8 mouse cellular contexts compared by ENCODE assay signal in the genomic region with DNA sequence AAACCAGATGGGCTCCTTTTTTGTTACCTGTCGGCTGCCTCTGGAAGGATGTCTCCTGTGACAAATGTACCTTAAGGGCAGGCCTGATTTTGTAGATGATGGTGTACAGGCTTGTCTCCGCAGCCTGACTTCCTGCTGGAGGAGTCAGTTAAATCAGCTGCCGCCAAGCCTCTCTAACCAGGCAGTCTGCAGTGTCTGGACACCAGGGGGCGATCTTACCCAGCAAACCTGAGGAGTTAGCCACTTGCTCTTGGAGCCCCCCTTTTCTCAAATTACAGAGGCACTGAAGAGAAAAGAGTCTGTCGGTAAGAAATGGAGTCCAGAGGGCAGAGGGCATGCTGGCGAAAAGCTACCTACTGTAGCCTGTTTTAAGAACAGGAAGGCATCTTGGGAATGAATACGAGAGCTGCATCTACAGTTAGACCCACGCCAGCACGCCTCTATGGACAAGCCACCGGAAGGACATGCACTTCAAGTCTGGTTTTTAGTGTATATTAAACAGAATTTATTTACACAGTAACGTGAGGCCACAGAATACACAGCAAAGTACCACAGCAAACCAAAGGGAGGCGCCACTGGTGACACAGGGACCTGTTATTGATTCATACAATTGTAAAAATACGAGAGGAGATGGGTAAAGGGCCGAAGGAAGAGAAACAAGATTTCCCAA. TPM values are rescaled to one million over a fixed set of nuclear protein-coding genes. Genes with fewer than 3 reads are reported as not detected.
DNase-seq lines count a peak whose midpoint lies in the region; ATAC-seq lines count a peak whose summit lies in the region.

No protein-coding gene starts in this region.

- no peaks in the 10 kb centered on the region for H3K36me3 ChIP-seq in hindbrain, embryonic 12.5 days

- ATAC-seq in hindbrain, embryonic 12.5 days (ENCODE audit: low FRiP score) = no peak

- H3K27ac ChIP-seq in hindbrain, embryonic 12.5 days = no peak overlapping the region

- 0 out of 2 replicates have a peak overlapping the region, but pooled peaks have one; percentile 11 for H3K4me2 ChIP-seq in hindbrain, embryonic 12.5 days (replicated peaks)

- H3K9ac ChIP-seq in hindbrain, embryonic 12.5 days = no peak overlapping the region

- no peaks in the 10 kb centered on the region for H3K27me3 ChIP-seq in hindbrain, embryonic 12.5 days

- peak; percentile 36 for DNase-seq in MEL-GATA-1-ER (ENCODE audit: extremely low read depth, low read depth)
- peak; percentile 76 for DNase-seq in cerebellum, adult 11 months
- DNase-seq in forelimb bud, embryonic 11.5 days (ENCODE audit: low read depth, low spot score) = peak; percentile 91
- DNase-seq in layer of hippocampus, adult 9-11 months = peak; percentile 65
- DNase-seq in lung, postnatal 4 days = peak; percentile 79 to 88
- DNase-seq in right cerebral cortex, adult 18-20 months = peak; percentile 75
- peak; percentile 70 for DNase-seq in urinary bladder, adult 18-20 months (ENCODE audit: low spot score in 2 of 2)

- H3K4me1 ChIP-seq in hindbrain, embryonic 12.5 days = peaks cover 6% of the 10 kb centered on the region; the same call in 1 of the 2 replicates

- H3K4me3 ChIP-seq in hindbrain, embryonic 12.5 days = no peak overlapping the region

- WGBS in hindbrain, embryonic 12.5 days = 37% methylated on average over 14 of the region's 14 CpGs

- no peaks in the 10 kb centered on the region for H3K9me3 ChIP-seq in hindbrain, embryonic 12.5 days (replicated peaks)

RNA-seq across cellular contexts. Expression of a gene that starts 35.5 kb away (rescaled TPM):
- 495 and 515 TPM in 2 replicates for polyA plus RNA-seq in hindbrain, embryonic 12.5 days (2016; fragmentation: Nextera tagmentation; extraction: Ambion mirVana)

Comparison
In these comparisons a context has a peak if more than half of its experiments do, and no peak if none do; other contexts are left out.
1. DNase-seq: peak in every context shown above with its lines; median percentile 91 in forelimb bud, embryonic 11.5 days; 84 in lung, postnatal 4 days; 76 in cerebellum, adult 11 months; 75 in right cerebral cortex, adult 18-20 months; 70 in urinary bladder, adult 18-20 months; 65 in layer of hippocampus, adult 9-11 months; 36 in MEL-GATA-1-ER.